Mouse (Mus musculus) MEL (cell line): Measurements from ENCODE around the gene Iqschfp. TPM values are rescaled to one million over a fixed set of nuclear protein-coding genes. Genes with fewer than 3 reads are reported as not detected.

Source experiments
- DNase-seq: peaks from one replicate; pipeline ENCODE4 v3.0.0; 2011; ENCODE audit warnings: low read depth, low spot score
- H3K27ac ChIP-seq: 2 replicates; pipeline ENCODE4 v1.5.1; 2012; ENCODE audit warnings: low read depth, mild to moderate bottlenecking, control low read depth, low read length, moderate library complexity; ENCODE audit not compliant: control insufficient read depth
- H3K27me3 ChIP-seq, 2 experiments: fragments of 150-350 bp in 1 of 2; sonication (generic) in 1 of 2; 2 replicates each; pipeline ENCODE4 v1.6.1; 2012; ENCODE audit warnings: low read length in 2 of 2, mild to moderate bottlenecking in 2 of 2, improper control_type of control experiment in 1 of 2, moderate library complexity in 1 of 2; ENCODE audit not compliant: insufficient read depth in 2 of 2, control insufficient read depth in 1 of 2
- H3K36me3 ChIP-seq, 2 experiments: 2 replicates each; pipeline ENCODE4 v1.6.1; 2012 to 2014; ENCODE audit warnings: low read length in 2 of 2, improper control_type of control experiment in 1 of 2, inconsistent platforms in 1 of 2, mild to moderate bottlenecking in 1 of 2; ENCODE audit not compliant: insufficient read depth in 2 of 2, control insufficient read depth in 1 of 2
- H3K4me1 ChIP-seq, 2 experiments: fragments of 150-350 bp in 1 of 2; sonication (generic) in 1 of 2; 2 replicates each; pipeline ENCODE4 v1.6.1; 2012; ENCODE audit warnings: low read length in 2 of 2, improper control_type of control experiment in 1 of 2, mild to moderate bottlenecking in 1 of 2; ENCODE audit not compliant: insufficient read depth in 2 of 2, control insufficient read depth in 1 of 2
- H3K4me3 ChIP-seq, 2 experiments: fragments of 150-350 bp in 1 of 2; sonication (generic) in 1 of 2; 2 replicates each; pipeline ENCODE4 v1.5.1; 2012; ENCODE audit warnings: low read depth in 2 of 2, low read length in 2 of 2, mild to moderate bottlenecking in 2 of 2, moderate library complexity in 2 of 2, control low read depth in 1 of 2, improper control_type of control experiment in 1 of 2; ENCODE audit not compliant: control insufficient read depth in 1 of 2, insufficient read depth in 1 of 2
- H3K79me2 ChIP-seq: 2 replicates; pipeline ENCODE4 v1.6.1; 2012; ENCODE audit warnings: mild to moderate bottlenecking, low read length, moderate library complexity; ENCODE audit not compliant: control insufficient read depth, poor library complexity, insufficient read depth
- H3K9ac ChIP-seq: 2 replicates; pipeline ENCODE4 v1.6.1; 2012; ENCODE audit warnings: low read depth, mild to moderate bottlenecking, control low read depth, low read length, moderate library complexity; ENCODE audit not compliant: control insufficient read depth, poor library complexity, severe bottlenecking
- H3K9me3 ChIP-seq: fragments of 150-350 bp; sonication (generic); replicated peaks from 2 replicates; pipeline ENCODE4 v1.6.1; 2012; ENCODE audit warnings: mild to moderate bottlenecking, low read length, improper control_type of control experiment, moderate library complexity; ENCODE audit not compliant: insufficient read depth
- BHLHE40 ChIP-seq: IDR thresholded peaks from 2 replicates; pipeline ENCODE4 v1.6.1; 2012; ENCODE audit warnings: low read depth, mild to moderate bottlenecking, inconsistent platforms, low read length, improper control_type of control experiment, borderline replicate concordance
- CTCF ChIP-seq, 3 experiments: IDR thresholded peaks in 2 of 3; conservative IDR thresholded peaks in 1 of 3; 2 replicates each; pipeline ENCODE4 v1.5.1; 2011 to 2012; ENCODE audit warnings: low read length in 3 of 3, low read depth in 2 of 3, mild to moderate bottlenecking in 2 of 3, improper control_type of control experiment in 1 of 3, inconsistent platforms in 1 of 3, mixed read lengths in 1 of 3, moderate library complexity in 1 of 3; ENCODE audit not compliant: control insufficient read depth in 1 of 3, insufficient read depth in 1 of 3, poor library complexity in 1 of 3, severe bottlenecking in 1 of 3
- ELF1 ChIP-seq: IDR thresholded peaks from 2 replicates; pipeline ENCODE4 v1.6.1; 2014; ENCODE audit warnings: low read depth, mild to moderate bottlenecking, inconsistent platforms, low read length, improper control_type of control experiment, moderate library complexity
- ETS1 ChIP-seq: IDR thresholded peaks from 2 replicates; pipeline ENCODE4 v1.6.1; 2012; ENCODE audit warnings: low read depth, mild to moderate bottlenecking, inconsistent platforms, low read length, improper control_type of control experiment, moderate library complexity
- HCFC1 ChIP-seq: IDR thresholded peaks from 2 replicates; pipeline ENCODE4 v1.6.1; 2012; ENCODE audit warnings: low read depth, mild to moderate bottlenecking, inconsistent platforms, low read length, improper control_type of control experiment, moderate library complexity
- JUND ChIP-seq: IDR thresholded peaks from 2 replicates; pipeline ENCODE4 v1.6.1; 2011; ENCODE audit warnings: low read depth, mild to moderate bottlenecking, improper control_type of control experiment, low read length
- KAT2A ChIP-seq: conservative IDR thresholded peaks from 2 replicates; pipeline ENCODE4 v1.6.1; 2012; ENCODE audit warnings: low read depth, low read length, improper control_type of control experiment, inconsistent platforms
- MAX ChIP-seq: IDR thresholded peaks from 2 replicates; pipeline ENCODE4 v1.6.1; 2011; ENCODE audit warnings: low read length, improper control_type of control experiment
- MXI1 ChIP-seq: IDR thresholded peaks from 2 replicates; pipeline ENCODE4 v1.6.1; 2011; ENCODE audit warnings: mild to moderate bottlenecking, low read depth, low read length, improper control_type of control experiment
- MYB ChIP-seq: IDR thresholded peaks from 2 replicates; pipeline ENCODE4 v1.6.1; 2011; ENCODE audit warnings: mild to moderate bottlenecking, low read depth, low read length, improper control_type of control experiment
- MYC ChIP-seq: IDR thresholded peaks from 2 replicates; pipeline ENCODE4 v1.6.1; 2011; ENCODE audit warnings: low read depth, mild to moderate bottlenecking, low read length, improper control_type of control experiment, moderate library complexity
- NRF1 ChIP-seq: IDR thresholded peaks from 2 replicates; pipeline ENCODE4 v1.6.1; 2014; ENCODE audit warnings: low read depth, mild to moderate bottlenecking, inconsistent platforms, low read length, improper control_type of control experiment, moderate library complexity; ENCODE audit not compliant: poor library complexity, insufficient read depth, severe bottlenecking
- POLR2A ChIP-seq, 2 experiments: IDR thresholded peaks; 2 replicates each; pipeline ENCODE4 v1.6.1; 2011 to 2012; ENCODE audit warnings: low read length in 2 of 2, mild to moderate bottlenecking in 2 of 2, control low read depth in 1 of 2, improper control_type of control experiment in 1 of 2, low read depth in 1 of 2, moderate library complexity in 1 of 2; ENCODE audit not compliant: control insufficient read depth in 1 of 2, insufficient read depth in 1 of 2, poor library complexity in 1 of 2
- POLR2AphosphoS5 ChIP-seq: IDR thresholded peaks from 2 replicates; pipeline ENCODE4 v1.6.1; 2012; ENCODE audit warnings: low read depth, borderline replicate concordance, mild to moderate bottlenecking, inconsistent platforms, low read length, moderate library complexity, mixed read lengths
- RAD21 ChIP-seq: IDR thresholded peaks from 2 replicates; pipeline ENCODE4 v1.6.1; 2011; ENCODE audit warnings: mild to moderate bottlenecking, low read depth, low read length, improper control_type of control experiment
- RCOR1 ChIP-seq: IDR thresholded peaks from 2 replicates; pipeline ENCODE4 v1.6.1; 2012; ENCODE audit warnings: low read depth, mild to moderate bottlenecking, inconsistent platforms, low read length, improper control_type of control experiment
- SIN3A ChIP-seq: IDR thresholded peaks from 2 replicates; pipeline ENCODE4 v1.6.1; 2012; ENCODE audit warnings: low read length, improper control_type of control experiment, inconsistent platforms
- SMC3 ChIP-seq: IDR thresholded peaks from 2 replicates; pipeline ENCODE4 v1.6.1; 2011; ENCODE audit warnings: low read depth, low read length, improper control_type of control experiment
- TAL1 ChIP-seq: IDR thresholded peaks from 2 replicates; pipeline ENCODE4 v1.6.1; 2012; ENCODE audit warnings: mild to moderate bottlenecking, inconsistent platforms, low read length, moderate library complexity, mixed read lengths
- TCF12 ChIP-seq: IDR thresholded peaks from 2 replicates; pipeline ENCODE4 v1.6.1; 2014; ENCODE audit warnings: low read depth, mild to moderate bottlenecking, inconsistent platforms, low read length, improper control_type of control experiment, moderate library complexity
- USF2 ChIP-seq, 2 experiments: IDR thresholded peaks; 2 replicates each; pipeline ENCODE4 v1.6.1; 2011 to 2012; ENCODE audit warnings: improper control_type of control experiment in 2 of 2, low read length in 2 of 2, borderline replicate concordance in 1 of 2, inconsistent platforms in 1 of 2, low read depth in 1 of 2, mild to moderate bottlenecking in 1 of 2; ENCODE audit not compliant: insufficient read depth in 1 of 2
- ZC3H11A ChIP-seq: IDR thresholded peaks from 2 replicates; pipeline ENCODE4 v1.6.1; 2012; ENCODE audit warnings: low read depth, mild to moderate bottlenecking, inconsistent platforms, low read length, improper control_type of control experiment
- ZKSCAN1 ChIP-seq: IDR thresholded peaks from 2 replicates; pipeline ENCODE4 v1.6.1; 2012; ENCODE audit warnings: low read depth, mild to moderate bottlenecking, inconsistent platforms, low read length, improper control_type of control experiment, moderate library complexity
- ZNF384 ChIP-seq: IDR thresholded peaks from 2 replicates; pipeline ENCODE4 v1.6.1; 2012; ENCODE audit warnings: low read depth, mild to moderate bottlenecking, inconsistent platforms, low read length, improper control_type of control experiment
- polyA plus RNA-seq, 2 experiments: library from polyadenylated mRNA; stranded (reverse) in 1 of 2; unstranded in 1 of 2; fragments of >175 nt in 1 of 2; fragments of >200 nt in 1 of 2; gene quantifications; 2 replicates each; pipeline versions ENCODE4 v1.2.1 to v1.2.4; 2012; ENCODE audit warnings: low replicate concordance in 2 of 2, low read depth in 1 of 2; ENCODE audit not compliant: insufficient read length in 2 of 2, insufficient read depth in 1 of 2, missing spikeins in 1 of 2
- total RNA-seq: library from RNA; depleted of rRNA; stranded (reverse); fragments of 300-350 nt; gene quantifications from 2 replicates; pipeline ENCODE4 v1.2.3, GENCODE M21; 2012

Gene Iqschfp
- total and polyA plus RNA-seq, 3 experiments, result not detected

DNA sequence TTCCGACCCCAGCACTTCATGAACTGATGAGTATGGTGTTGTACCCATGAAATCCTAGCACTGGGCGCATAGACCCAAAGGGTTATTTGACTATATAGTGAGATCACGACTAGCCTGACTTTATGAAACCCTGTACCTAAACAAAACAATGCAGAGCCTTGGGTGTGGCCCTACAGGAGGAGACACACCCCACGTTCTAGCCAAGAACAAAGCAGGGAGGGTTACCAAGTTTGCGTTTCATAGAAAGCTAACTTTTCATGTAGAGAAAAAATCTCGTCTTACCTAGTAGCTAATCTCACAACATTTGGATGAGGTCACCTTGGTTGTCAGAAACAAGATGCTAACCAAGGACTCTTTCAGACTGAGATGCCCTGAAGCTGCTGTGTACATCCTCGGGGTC, 584.3 kb downstream of the Iqschfp start:
- TF ChIP-seq MAX, result no peak
- no peak for TF ChIP-seq TAL1
- TF ChIP-seq NRF1, result no peak
- TF ChIP-seq RCOR1, result no peak
- no peak for TF ChIP-seq BHLHE40
- no peak for TF ChIP-seq ZNF384
- no peak for TF ChIP-seq POLR2A (IDR thresholded peaks at IDR 0.05; ENCODE audit: control insufficient read depth in 1 of 2, insufficient read depth in 1 of 2, low read depth in 1 of 2, low read length in 2 of 2, poor library complexity in 1 of 2)
- TF ChIP-seq CTCF (IDR thresholded peaks at IDR 0.05 in 2 of 3, conservative IDR thresholded peaks at IDR 0.05 in 1 of 3; ENCODE audit: control insufficient read depth in 1 of 3, insufficient read depth in 1 of 3, low read depth in 2 of 3, low read length in 3 of 3, poor library complexity in 1 of 3, severe bottlenecking in 1 of 3), result no peak
- no peak for TF ChIP-seq KAT2A
- no peak for TF ChIP-seq RAD21
- no peak for TF ChIP-seq POLR2AphosphoS5
- TF ChIP-seq MYC, result no peak
- no peak for TF ChIP-seq SIN3A
- TF ChIP-seq MYB, result no peak
- no peak for TF ChIP-seq JUND
- no peak for TF ChIP-seq ZC3H11A
- no peak for TF ChIP-seq MXI1
- TF ChIP-seq USF2 (IDR thresholded peaks at IDR 0.05; ENCODE audit: borderline replicate concordance in 1 of 2, insufficient read depth in 1 of 2, low read depth in 1 of 2, low read length in 2 of 2), result no peak

DNA sequence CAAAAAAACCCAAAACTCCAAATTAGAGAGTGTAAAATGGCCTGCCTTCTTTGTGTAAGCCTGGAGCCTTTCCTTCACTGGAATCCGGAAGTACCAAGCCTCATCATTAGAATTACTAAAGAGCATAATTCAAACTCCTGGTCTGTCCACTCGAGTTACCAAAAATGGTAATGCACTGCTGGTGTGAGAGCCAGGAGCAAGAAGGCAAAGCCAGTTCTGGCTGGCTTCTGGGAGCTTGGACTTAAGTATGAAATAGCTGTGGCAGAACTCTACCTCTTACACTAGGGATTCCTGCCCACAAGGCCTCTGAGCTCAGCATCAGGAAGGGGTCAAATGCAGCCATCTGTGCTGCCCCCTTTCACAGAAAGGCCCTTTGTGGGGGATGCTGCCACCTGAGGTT, 585.4 kb downstream of the Iqschfp start:
- no peak overlapping the region for H3K4me3 ChIP-seq
- DNase-seq, result no peak
- TF ChIP-seq SMC3 (no peak), JUND (no peak), CTCF (IDR thresholded peaks at IDR 0.05 in 2 of 3, conservative IDR thresholded peaks at IDR 0.05 in 1 of 3; ENCODE audit: control insufficient read depth in 1 of 3, insufficient read depth in 1 of 3, low read depth in 2 of 3, low read length in 3 of 3, poor library complexity in 1 of 3, severe bottlenecking in 1 of 3) (no peak), SIN3A (no peak), TAL1 (no peak), BHLHE40 (no peak), ETS1 (no peak), ZKSCAN1 (no peak), POLR2A (IDR thresholded peaks at IDR 0.05; ENCODE audit: control insufficient read depth in 1 of 2, insufficient read depth in 1 of 2, low read depth in 1 of 2, low read length in 2 of 2, poor library complexity in 1 of 2) (no peak), TCF12 (no peak), RAD21 (no peak), MXI1 (no peak), ELF1 (no peak), ZNF384 (no peak), NRF1 (no peak), KAT2A (no peak), HCFC1 (no peak), USF2 (IDR thresholded peaks at IDR 0.05; ENCODE audit: borderline replicate concordance in 1 of 2, insufficient read depth in 1 of 2, low read depth in 1 of 2, low read length in 2 of 2) (no peak), MYC (no peak), MAX (no peak)
- TF ChIP-seq, all 39 proteins: peak for 0
- no peaks in the 10 kb centered on the region for H3K36me3 ChIP-seq
- H3K4me1 ChIP-seq, result no peaks in the 10 kb centered on the region
- H3K9ac ChIP-seq, result no peak overlapping the region
- peaks cover 0 to 3% of the 10 kb centered on the region in 2 experiments; a peak in 1 of 4 replicates for H3K27me3 ChIP-seq
- H3K79me2 ChIP-seq, result no peaks in the 10 kb centered on the region
- H3K9me3 ChIP-seq, result no peaks in the 10 kb centered on the region
- H3K27ac ChIP-seq, result no peak overlapping the region

More for the DNA sequence above, 584.3 kb downstream of the Iqschfp start:
- Histone ChIP-seq H3K9ac (no peak overlapping the region), H3K36me3 (no peaks in the 10 kb centered on the region), H3K27me3 (peaks cover 0 to 3% of the 10 kb centered on the region in 2 experiments; a peak in 1 of 4 replicates), H3K4me1 (no peaks in the 10 kb centered on the region), H3K27ac (no peak overlapping the region), H3K4me3 (no peak overlapping the region), H3K79me2 (no peaks in the 10 kb centered on the region), H3K9me3 (no peaks in the 10 kb centered on the region)
- no peak for DNase-seq
